Mouse (Mus musculus): ENCODE measurements at regions not wholly inside any gene's neighbourhood (a gene's known extent, or its start where the extent isn't known, plus 50 kb on each side); places are given as distances from the start of the nearest gene placed in this dataset.

- no peak for DNase-seq (ENCODE audit: low read depth)
These were observed 61.8 kb upstream of the Frmd6 start for GRCm38 (mm10) chr12:70763542-70763941.

DNA sequence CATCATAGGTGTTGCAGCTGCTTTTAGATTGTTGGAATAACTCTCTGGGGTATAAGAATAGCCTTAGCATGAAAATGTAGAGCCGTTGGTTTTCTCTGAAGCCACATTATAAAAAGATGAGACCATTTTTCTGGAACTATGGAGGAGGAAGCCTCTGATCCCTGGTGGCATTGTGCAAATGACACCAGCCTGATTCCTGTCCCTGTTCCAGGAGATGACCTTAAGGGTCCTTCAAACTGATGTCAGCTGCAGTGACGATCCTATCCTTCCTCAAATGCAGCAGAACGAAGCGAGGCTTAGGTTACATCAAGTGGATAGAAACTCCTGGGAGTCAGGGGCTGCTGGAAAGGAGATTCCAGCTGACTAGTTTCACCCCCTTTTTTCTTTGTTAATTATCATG, 59.0 kb upstream of the Frmd6 start:
- DNase-seq (ENCODE audit: low read depth), result no peak

GRCm38 (mm10) chr12:70767959-70768358, 57.4 kb upstream of the Frmd6 start:
- DNase-seq (ENCODE audit: low read depth), result no peak

GRCm38 (mm10) chr12:70768745-70769144, 56.6 kb upstream of the Frmd6 start:
- DNase-seq (ENCODE audit: low read depth), result no peak

- DNase-seq (ENCODE audit: low read depth), result no peak
These were observed 55.7 kb upstream of the Frmd6 start for GRCm38 (mm10) chr12:70769538-70770176.

GRCm38 (mm10) chr12:70774006-70774405, 51.3 kb upstream of the Frmd6 start:
- DNase-seq (ENCODE audit: low read depth), result no peak

- no peak for DNase-seq (ENCODE audit: low read depth)
These were observed 50.3 kb upstream of the Frmd6 start for GRCm38 (mm10) chr12:70774816-70775591.

Data from fibroblast of lung, adult 2 months (primary cell).